Mouse (Mus musculus) neural tube, embryonic 11.5 days (tissue): ENCODE measurements around the gene Lpcat3. TPM values are rescaled to one million over a fixed set of nuclear protein-coding genes. Genes with fewer than 3 reads are reported as not detected.

Experiments used
- microRNA counts: library from miRNA; unstranded; fragments of <30 nt; microRNA quantifications from one replicate; lab custom pipeline; 2015
- microRNA-seq: library from miRNA; unstranded; fragments of <30 nt; microRNA quantifications from one replicate; pipeline ENCODE4, GENCODE M21; 2016
- polyA plus RNA-seq: library from polyadenylated mRNA; unstranded; fragments of >200 nt; fragmentation: Nextera tagmentation; extraction: Ambion mirVana; gene quantifications from 2 replicates; pipeline ENCODE4 v1.2.1, GENCODE M21; 2014

Lpcat3 gene
- polyA plus RNA-seq, 1 experiment from 2014 or later = 42.2 TPM

MicroRNA genes within 50 kb of the gene (microRNA counts, 519-probe panel; counts per million panel counts)
- microRNA mmu-miR-141 (lab: Ali Mortazavi, UCI) = 171 counts per million, percentile 57 among the panel's probes with 10 or more counts
- microRNA mmu-miR-200c (lab: Ali Mortazavi, UCI) = 2,784 counts per million, percentile 62 among the panel's probes with 10 or more counts

Small RNAs within 50 kb of the gene (microRNA-seq; reads per million reads assigned to microRNA genes)
- gene Mir141 = 47.1 reads per million, percentile 40 among the genes with 10 or more reads in this experiment
- 250 reads per million, percentile 62 among the genes with 10 or more reads in this experiment for gene Mir200c

Other genes with a start within 250 kb of the Lpcat3 start
- 45.9 and 54.4 TPM in 2 replicates for gene Pex5, start 248.0 kb upstream of the Lpcat3 start, polyA plus RNA-seq
- gene Clstn3, start 198.2 kb upstream of the Lpcat3 start, polyA plus RNA-seq = 17.2 TPM in 2 replicates
- gene C1rl, start 169.9 kb upstream of the Lpcat3 start, polyA plus RNA-seq = 0.12 and 0.17 TPM in 2 replicates
- 0.12 TPM in 1 of 2 replicates, not detected in the other for gene C1ra, start 150.6 kb upstream of the Lpcat3 start, polyA plus RNA-seq
- gene C1s1, start 120.7 kb upstream of the Lpcat3 start, polyA plus RNA-seq = 0.28 and 0.73 TPM in 2 replicates
- not detected in 2 replicates for gene C1rb, start 92.7 kb upstream of the Lpcat3 start, polyA plus RNA-seq
- gene C1s2, start 26.9 kb upstream of the Lpcat3 start, polyA plus RNA-seq = not detected in 2 replicates
- gene Emg1, start 49.2 kb downstream of the Lpcat3 start, polyA plus RNA-seq = 202 and 204 TPM in 2 replicates
- 362 and 370 TPM in 2 replicates for gene Phb2, start 49.3 kb downstream of the Lpcat3 start, polyA plus RNA-seq
- 6.9 and 8.0 TPM in 2 replicates for gene Ptpn6, start 75.7 kb downstream of the Lpcat3 start, polyA plus RNA-seq
- gene Grcc10, start 78.3 kb downstream of the Lpcat3 start, polyA plus RNA-seq = 456 and 504 TPM in 2 replicates
- not detected in 2 replicates for gene Gm45234, start 93.0 kb downstream of the Lpcat3 start, polyA plus RNA-seq
- 11.8 and 12.1 TPM in 2 replicates for gene Atn1, start 93.5 kb downstream of the Lpcat3 start, polyA plus RNA-seq
- gene Eno2, start 106.6 kb downstream of the Lpcat3 start, polyA plus RNA-seq = 8.5 and 9.8 TPM in 2 replicates
- gene Lrrc23, start 116.7 kb downstream of the Lpcat3 start, polyA plus RNA-seq = 0.27 and 1.4 TPM in 2 replicates
- 6.3 and 6.9 TPM in 2 replicates for gene Spsb2, start 145.6 kb downstream of the Lpcat3 start, polyA plus RNA-seq
- gene Tpi1, start 151.3 kb downstream of the Lpcat3 start, polyA plus RNA-seq = 622 and 634 TPM in 2 replicates
- 162 and 174 TPM in 2 replicates for gene Usp5, start 166.5 kb downstream of the Lpcat3 start, polyA plus RNA-seq
- 190 and 195 TPM in 2 replicates for gene Cdca3, start 166.5 kb downstream of the Lpcat3 start, polyA plus RNA-seq
- 0.22 and 0.29 TPM in 2 replicates for gene Gnb3, start 177.2 kb downstream of the Lpcat3 start, polyA plus RNA-seq
- 14.6 and 16.9 TPM in 2 replicates for gene P3h3, start 194.7 kb downstream of the Lpcat3 start, polyA plus RNA-seq
- 2.3 TPM in 2 replicates for gene Gpr162, start 201.0 kb downstream of the Lpcat3 start, polyA plus RNA-seq
- gene Cd4, start 225.2 kb downstream of the Lpcat3 start, polyA plus RNA-seq = 0.07 TPM in 1 of 2 replicates, not detected in the other
- gene Lag3, start 248.7 kb downstream of the Lpcat3 start, polyA plus RNA-seq = 1.4 and 1.7 TPM in 2 replicates